Mouse (Mus musculus): ENCODE measurements at regions not wholly inside any gene's neighbourhood (a gene's known extent, or its start where the extent isn't known, plus 50 kb on each side); places are given as distances from the start of the nearest gene placed in this dataset.
A peak's percentile ranks its signal among the peaks of the same experiment; 100 is the strongest.

DNA sequence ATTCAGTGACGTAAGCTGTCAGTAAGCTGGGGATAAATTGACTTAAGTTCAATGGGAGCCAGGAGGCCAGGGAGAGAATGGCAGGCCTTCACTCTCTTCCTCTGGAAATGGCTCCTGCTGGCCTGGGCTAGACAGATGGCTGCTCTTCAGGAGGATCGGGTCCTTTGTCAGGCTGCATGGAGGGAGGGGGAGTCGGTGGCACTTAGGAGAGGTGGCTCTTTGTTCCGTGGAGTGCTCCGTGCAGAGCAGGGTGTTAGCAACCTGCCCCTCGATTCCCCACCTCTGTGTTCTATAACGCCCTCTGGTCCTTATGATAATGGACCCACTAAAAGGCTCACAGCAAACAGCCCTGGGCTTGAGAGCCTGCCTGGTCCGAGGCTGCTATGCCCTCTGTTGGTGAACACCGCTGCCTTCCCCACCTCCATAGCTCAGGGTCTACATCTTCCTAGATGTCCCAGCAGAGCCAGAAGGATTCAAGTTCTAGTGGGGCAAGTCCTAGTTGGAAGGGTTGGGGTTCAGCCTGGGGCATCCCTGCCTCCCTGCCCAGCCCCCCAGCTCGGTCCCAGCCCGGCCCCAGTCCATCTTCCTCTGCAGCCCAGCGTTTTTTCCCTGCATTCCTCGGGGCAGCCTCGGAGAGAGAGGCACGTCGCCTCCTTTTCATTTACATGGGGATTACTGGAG, 232.1 kb upstream of the 4930535I16Rik start:
- DNase-seq: no peak

DNA sequence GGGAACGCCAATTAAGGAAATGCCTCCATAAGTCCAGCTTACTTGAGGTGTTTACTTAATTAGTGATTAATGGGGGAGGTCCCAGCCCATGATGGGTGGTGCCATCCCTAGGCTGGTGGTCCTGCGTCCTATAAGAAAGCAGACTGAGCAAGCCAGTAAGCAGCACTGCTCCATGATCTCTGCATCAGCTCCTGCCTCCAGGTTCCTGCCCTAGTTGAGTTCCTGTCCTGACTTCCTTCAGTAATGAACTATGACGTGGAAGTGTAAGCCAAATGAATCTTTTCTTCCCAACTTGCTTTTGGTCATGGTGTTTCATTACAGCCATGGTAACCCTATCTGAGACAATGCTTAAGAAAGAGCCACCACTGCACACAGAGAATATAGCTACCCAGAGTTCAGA, 231.2 kb upstream of the 4930535I16Rik start:
- DNase-seq: no peak

DNA sequence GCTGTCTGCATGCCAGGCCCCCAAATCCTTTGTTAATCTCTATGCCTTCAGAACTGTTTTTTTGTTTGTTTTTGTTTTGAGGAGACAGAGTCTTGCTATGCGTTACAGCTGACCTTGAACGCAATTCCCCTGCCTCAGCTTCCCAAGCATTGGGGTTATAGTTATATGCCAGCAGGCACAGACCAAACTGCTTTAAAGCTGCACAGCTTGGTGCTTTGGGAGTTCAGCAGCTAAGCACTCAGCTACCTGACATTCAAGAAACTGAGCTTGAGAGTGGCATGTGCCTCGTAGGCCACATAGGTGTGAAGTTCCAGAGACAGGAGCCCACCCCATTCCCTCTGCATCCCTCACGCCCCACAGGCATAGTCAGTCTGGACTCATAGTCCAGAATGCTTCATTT, 229.5 kb upstream of the 4930535I16Rik start:
- DNase-seq: no peak

DNA sequence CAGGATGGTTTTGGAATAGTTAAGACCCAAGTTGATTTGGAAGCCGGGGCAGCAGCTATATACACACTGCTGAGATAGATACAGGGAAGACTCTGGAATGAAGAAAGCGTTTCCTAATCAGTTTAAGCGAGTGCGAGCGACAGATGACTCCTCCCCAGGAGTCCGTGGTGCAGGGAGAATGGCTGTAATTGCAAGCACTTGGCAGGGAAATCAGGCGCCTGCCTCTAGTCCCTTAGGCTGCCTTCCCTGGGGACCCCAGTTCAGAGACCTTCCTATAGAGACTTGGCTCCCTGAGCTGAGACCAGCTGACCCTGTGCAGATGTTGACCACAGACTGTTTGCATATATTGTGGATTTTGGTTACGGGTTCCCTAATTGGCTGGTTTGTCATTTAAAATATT, 228.3 kb upstream of the 4930535I16Rik start:
- no peak for DNase-seq

DNA sequence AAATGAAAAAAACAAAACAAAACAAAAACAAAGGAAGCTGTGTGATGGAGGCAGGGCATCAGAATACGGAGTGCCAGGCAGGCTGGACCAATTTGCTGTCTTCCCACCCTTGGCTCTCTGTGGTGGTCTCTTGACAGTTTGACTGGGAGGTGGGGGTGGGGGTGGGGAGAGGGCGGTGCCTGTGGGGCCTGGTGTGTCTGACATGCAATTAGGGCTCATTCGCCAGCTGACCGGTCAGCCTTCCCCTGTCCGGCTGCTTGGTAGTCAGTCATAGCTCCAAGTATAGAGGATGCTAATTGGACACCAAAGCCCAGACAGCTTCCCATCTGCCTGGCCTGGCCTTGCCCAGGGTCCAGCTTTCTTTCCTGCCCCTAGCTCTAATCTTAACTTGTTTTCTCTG, 225.8 kb upstream of the 4930535I16Rik start:
- no peak for DNase-seq

DNA sequence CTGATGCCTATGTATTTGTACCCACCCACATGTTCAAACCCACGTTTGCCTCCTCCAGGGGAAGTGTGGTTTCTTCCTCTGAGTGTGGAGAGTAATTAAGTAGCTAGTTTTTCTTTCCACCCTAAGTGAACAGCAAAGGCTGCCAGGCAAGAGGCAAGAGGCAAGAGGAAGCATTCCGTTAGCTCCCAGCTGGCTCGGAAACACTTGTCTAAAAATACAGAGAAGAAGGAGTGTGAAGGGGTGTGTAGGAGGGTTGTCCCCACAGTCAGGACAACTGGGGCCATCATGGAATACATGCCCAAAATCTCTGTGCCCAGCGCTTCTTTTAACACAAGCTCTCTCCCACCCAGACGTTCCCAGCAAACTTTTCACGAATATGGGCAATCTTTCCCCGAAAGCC, 225.4 kb upstream of the 4930535I16Rik start:
- DNase-seq: no peak

DNA sequence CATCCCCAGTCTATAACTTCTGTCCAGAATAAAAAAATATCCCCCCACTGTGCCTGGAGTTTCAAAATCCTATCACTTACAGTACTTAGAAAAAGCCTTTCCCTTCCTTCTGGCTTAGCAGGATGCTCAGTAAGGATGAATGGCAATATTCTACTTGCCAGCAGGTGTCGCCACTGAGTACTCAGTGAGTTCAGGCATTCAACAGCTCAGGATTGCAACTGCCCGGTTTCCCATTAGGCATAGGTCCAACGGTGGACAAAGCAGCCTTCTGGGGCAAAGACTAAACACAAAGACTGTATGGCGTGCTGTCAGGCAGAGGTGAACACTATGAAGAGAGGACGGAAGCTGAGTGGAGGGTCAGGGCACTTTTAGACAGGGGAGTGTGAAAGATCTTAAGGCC, 224.3 kb upstream of the 4930535I16Rik start:
- peak; percentile 81 to 95 for DNase-seq

DNA sequence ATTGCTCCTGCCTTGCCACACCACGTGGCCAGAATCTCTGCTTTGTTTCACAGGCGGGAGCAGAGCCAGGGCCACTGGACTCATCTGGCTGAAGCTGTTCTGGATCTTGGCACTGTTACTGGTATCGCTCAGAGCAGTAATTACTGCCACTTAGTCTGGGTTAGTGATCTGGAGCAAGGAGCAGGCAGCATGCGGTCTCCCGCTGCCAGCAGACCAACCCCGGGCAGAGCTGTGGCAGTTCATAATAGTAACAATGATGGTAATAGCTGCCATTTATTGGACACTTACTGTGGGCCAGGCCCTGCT, 217.3 kb upstream of the 4930535I16Rik start:
- DNase-seq: peak; percentile 55 to 67

DNA sequence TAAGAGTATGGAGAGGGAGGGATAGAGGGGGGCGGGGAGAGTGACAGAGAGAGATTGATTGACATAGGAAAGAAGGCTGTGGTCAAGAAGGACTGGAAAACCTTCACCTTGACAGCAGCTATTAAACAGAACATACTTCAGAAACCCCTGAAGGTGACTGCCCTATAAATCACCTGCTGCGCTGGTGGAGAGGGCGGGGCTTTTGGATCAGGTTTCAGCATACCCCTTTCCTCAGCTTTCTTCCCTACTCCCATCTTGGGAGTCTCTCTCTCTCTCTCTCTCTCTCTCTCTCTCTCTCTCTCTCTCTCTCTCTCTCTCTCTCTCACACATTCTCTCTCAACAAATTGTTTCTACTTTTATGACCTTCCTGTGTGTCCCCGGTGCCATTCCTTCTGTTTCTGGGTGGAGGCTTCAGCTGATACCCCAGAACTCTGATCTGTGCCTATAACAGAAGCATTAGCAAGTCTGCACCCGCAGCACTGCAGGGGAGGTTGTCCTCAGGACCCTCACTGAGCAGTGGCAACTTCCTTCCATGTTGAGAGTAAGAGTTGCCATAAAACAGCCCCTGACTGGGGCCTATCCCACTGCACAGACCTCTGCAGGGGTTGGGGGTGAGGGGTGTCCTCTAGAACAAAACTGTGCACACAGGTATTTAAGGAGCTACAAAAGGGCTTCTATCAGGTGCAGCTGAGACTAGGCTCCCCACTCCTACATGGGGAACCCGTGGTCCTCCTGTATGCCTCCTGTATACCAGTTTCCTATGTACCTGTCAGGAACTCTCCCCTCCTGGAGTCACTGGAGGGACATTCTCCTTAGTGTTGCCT, 216.7 kb upstream of the 4930535I16Rik start:
- DNase-seq: no peak

DNA sequence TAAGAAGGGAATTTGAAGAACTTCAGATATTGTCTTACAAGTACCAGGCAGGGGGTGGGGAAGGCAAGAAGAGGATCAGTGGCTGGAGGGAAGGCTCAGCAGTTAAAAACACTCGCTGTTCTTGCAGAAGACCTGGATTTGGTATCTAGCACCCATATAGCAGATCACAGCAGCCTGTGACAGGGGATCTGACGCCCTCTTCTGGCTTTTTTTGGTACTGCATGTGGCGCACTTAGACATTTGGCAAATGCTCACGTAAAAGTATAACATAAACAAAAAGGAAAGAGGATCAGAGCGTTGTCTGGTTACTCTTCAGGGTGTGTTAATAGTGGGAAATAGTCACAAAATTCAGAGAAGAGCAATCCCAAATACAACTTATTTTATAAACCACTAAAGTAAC, 213.1 kb upstream of the 4930535I16Rik start:
- peak in 1 of 2 experiments; percentile 11 for DNase-seq

DNA sequence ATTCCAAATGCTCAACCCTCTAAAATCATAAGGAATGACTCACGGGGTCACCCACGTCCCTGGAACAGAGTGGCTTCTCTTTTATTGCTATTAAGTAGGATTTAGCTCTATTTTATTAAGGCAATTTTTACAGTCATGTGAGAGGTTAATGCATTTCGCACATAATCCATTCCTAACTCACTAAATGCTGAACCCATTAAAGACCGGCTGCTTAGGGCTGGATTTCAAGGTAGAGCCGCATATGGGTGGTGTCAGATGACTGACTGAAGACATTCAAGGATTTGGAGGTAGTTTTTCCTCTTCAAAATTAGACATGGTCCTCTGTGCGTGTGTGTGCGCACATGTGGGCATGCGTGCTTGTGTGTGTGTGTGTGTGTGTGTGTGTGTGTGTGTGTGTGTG, 208.4 kb upstream of the 4930535I16Rik start:
- DNase-seq: no peak

DNA sequence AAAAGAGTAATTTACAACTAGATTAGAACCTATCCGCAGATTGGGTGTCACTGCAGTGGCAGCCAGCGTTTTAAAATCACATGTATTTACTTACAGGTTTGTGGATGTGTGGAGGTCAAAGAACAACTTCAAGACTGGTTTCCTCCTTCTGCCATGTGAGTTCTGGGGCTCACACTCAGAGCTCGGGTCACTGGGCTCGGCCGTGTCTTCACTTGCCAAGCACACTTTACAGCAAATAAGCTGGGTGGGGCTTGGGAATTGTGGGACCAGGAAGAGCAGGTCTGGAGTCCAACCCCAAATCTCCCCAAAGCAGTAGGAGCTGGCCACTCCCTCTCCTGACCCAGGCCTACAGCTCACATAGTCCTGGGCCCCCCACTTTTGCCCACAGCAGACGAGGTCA, 202.5 kb upstream of the 4930535I16Rik start:
- no peak for DNase-seq

DNA sequence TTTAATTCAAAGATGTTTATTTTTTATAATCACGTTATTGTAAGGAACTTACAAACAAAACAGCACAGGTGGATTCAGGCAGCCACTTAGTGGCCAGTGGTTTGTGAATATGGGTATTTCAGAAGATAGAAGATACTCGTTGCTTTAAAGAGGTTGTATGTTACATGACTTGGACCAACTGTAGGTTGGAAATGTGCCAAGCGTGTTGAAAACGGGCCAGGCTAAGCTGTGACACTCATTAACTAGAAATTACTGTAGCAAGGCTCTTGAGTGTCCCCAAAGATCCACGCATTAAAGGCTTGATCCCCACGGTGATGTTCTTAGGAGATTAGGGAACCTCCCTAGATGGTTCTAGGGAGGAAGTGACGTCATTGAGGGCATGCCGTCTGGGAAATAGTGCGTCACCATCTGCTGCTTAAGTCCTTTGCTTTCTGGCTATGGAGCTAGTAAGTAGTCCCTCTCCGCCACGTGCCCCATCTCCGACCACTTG, 196.1 kb upstream of the 4930535I16Rik start:
- peak; percentile 8 to 52 for DNase-seq

DNA sequence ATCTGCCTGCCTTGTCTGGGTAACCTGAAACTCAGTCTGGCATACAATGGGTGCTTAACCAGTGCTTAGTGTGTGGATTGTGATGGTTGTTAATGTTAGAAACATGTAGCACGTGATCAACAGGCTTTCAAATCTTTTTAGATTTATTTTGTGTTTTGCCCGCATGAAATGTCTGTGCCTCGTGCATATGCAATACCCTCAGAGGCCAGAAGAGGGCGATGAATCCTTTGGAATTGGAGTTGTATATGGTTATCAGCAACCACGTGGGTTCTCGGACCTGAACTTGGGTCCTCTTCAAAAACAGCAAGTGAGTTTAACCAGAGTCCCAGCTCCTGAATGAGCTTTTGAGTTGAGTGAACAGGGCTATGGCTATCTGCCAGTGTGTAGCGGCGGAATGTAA, 192.9 kb upstream of the 4930535I16Rik start:
- peak in 1 of 2 experiments; percentile 52 for DNase-seq

DNA sequence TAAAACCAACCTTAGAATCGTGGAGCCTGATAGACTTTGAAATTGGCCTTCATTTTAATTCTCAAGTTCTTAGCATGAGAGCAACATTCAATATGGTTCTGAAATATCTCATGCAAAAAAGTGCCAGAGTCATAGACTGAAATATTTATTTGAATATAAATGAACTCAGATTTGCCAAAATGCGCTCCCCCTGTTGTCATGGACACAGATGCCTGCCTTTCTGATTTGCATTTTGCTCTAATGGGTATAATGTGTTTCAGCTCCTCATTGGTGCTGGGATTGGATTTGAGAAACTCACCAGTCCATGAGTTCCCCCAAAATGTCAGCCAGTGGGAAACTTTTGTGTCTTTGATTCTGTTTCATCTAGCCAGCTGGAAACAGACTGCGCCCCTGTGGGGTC, 191.5 kb upstream of the 4930535I16Rik start:
- DNase-seq: no peak

DNA sequence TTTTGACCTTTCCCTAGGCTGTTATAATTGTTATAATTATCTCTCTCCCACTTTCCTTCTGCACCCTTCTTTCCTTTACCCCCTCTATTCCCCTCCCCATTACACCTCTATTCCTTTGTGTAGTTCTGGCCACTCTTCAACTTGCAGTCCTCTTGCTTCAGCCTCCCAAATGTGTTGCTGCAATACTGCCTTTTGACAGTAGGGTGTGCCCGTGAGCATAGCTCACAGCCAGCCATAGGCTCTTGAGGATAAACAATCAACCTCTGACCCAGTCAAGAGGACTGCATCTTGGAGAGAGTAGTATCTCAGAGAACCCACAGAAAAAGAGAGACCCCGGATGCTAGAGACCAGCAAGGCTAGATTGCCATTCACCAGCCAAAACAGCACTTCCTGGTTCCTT, 184.9 kb upstream of the 4930535I16Rik start:
- DNase-seq: peak in 1 of 2 experiments; percentile 60

DNA sequence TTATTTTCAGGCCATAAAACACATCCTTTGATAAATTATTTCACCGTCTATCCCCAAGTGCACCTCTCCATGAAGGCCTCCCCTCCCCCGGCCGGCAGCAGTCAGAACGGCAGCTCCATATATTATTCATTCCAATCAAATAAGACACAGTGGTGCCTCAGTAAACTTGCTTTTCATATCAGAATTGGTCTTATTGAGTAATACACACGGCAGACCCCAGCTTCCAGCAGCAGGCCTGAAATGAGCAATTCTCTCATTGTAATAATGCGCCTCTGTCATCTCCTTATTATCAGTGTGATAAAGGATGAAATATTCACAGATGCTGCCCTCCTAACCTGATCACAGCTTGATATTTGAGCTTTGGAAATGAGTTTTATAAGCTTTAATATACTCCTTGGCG, 169.0 kb upstream of the 4930535I16Rik start:
- no peak for DNase-seq

DNA sequence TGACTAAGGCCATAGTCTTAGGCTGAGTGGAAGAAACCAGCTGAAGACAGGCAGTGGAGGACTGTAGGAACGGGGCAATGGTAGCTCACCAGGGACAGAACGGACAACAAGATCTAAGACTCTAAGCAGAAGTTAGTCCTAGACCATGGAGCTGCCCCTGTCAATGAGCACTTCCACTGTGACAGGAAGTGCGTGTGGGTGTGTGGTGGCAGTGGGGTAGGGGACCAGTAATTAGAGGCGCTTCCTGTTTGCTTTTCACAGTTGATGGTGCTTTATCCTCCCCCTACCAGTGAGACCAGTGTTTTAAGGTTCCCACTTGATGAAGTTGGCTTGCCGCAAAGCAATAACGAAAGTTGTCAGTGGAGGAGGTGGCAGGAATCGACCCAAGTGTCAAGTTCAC, 168.4 kb upstream of the 4930535I16Rik start:
- no peak for DNase-seq

DNA sequence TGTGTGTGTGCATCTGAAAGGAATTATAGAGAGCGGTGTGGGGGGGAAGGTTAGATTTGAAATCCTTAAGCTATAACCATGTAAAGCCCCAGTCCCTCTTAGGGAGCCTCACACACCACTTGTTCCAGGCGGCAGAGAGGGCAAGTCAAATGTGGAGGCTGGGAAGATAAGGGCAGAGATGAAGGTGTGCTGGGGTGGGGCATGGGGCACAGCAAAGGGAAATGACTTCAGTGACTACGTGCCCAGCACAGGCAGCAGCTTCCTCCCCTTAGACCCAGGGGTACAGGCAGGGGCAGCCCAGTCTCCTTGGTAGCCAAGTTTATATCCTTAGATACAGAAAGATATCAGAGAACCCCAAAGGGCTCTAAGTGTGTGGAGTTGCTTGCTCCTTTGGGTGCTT, 161.8 kb upstream of the 4930535I16Rik start:
- no peak for DNase-seq

DNA sequence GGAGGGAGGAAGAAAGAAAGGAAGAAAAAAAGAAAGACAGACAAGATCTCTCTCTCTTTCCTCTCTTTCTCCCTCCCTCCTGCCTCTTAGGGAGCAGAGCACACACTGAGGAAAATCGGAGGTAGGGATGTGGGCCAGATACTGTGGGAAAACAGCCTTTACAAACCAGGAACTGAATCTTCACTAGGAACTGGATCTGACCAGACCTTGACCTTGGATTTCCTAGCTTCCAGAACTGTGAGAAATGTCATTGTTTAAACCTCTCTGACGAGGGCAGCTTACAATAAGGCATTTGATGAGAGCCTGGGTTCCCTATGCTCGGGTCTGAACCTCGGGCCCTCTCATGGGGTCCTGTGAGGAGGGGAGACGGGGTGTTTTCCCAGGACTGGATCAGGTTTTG, 157.7 kb upstream of the 4930535I16Rik start:
- DNase-seq: no peak

DNA sequence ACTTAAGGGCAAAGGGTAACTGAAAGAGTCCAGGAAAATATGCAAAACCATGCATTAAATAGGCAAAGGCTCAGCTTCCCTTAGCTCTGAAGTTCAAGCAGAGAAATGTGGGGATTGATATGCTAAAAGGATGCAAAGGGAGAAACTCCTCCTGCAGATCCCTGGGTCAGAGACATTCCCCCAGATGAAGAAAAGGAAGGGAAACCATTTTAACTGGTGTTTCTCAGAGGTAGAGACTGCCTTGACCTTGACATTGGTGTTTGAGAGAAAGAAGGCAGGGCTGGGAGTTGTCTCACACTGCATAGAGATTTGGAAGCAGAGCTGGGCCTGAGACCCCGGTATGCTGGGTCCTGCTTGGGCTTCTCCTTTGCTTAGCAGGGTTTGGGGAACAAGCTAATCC, 155.8 kb upstream of the 4930535I16Rik start:
- DNase-seq: no peak

DNA sequence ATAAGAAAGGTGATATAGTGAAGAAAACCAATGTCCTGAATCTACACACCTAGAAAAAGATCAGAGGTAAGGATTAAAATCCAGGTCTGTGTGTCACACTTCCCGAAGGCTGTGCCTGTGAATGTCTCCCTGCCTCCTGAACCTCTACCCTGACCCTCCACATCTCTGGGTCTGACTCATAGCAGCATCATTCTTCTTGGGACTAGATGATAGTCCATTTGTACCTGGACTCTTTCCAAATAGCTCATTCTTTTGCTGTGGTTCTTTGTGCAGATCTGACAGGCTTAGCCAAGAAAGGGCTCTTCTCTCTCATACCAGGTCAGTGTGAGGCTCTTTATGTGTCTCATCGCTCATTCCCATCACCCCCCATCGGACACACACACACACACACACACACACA, 146.8 kb upstream of the 4930535I16Rik start:
- DNase-seq: no peak

DNA sequence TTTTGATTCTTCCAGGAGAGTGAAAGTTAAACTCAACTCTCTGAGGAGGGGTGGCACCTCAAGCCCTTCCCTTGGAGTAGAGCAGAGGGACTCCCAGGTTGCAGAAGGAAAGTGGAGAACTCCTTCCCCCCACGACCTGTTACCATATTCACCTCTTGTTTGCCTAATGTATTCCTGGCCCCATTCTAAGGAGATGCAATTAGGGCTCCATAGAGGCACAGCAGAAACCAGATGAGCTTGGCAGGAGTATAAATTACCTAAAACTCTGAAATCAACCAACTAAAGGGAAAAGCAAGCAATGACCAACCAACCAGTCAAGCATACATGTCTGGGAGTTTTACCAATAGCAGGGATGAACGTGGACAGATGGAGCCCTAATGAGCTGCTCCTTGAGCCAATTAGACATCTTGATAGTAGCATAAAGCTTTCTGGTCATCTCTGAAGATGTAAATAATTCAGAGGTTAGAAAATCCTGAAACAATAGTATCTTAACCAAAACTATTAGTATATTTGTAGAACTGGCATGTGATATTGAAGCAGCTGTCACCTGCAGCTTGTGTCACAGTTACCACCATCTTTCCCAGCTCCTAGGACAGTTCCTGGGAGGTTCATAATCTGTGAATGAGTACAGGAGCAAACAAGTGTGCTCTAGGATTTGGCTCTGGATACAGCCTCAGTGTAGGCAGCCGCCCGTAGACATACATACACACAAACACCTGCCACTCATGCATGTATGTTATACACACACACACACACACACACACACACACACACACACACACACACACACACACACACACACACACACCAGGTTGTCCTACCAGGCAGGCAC, 145.7 kb upstream of the 4930535I16Rik start:
- no peak for DNase-seq

DNA sequence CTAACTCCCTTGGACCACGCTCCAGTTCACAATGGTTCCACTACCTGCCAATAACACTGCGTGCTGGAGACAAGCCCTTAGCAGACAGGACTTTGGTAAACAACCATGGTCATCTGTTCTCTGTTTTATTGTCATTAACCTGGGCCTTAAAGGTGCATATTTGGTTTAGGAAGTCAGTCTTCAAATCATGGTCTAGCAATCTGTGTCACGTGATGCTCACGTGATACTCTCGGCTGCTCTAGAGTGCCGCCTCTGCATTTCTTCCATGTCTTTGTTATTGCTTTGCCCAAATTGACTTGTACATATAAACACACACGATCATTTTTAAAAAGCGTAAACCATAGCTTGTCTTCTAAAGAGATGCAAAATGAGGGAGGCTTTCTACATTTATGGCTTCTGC, 139.8 kb upstream of the 4930535I16Rik start:
- no peak for DNase-seq

Data from kidney, postnatal 36 days (tissue).